ENCODE assay signal across 17 mouse cellular contexts in the genomic region with DNA sequence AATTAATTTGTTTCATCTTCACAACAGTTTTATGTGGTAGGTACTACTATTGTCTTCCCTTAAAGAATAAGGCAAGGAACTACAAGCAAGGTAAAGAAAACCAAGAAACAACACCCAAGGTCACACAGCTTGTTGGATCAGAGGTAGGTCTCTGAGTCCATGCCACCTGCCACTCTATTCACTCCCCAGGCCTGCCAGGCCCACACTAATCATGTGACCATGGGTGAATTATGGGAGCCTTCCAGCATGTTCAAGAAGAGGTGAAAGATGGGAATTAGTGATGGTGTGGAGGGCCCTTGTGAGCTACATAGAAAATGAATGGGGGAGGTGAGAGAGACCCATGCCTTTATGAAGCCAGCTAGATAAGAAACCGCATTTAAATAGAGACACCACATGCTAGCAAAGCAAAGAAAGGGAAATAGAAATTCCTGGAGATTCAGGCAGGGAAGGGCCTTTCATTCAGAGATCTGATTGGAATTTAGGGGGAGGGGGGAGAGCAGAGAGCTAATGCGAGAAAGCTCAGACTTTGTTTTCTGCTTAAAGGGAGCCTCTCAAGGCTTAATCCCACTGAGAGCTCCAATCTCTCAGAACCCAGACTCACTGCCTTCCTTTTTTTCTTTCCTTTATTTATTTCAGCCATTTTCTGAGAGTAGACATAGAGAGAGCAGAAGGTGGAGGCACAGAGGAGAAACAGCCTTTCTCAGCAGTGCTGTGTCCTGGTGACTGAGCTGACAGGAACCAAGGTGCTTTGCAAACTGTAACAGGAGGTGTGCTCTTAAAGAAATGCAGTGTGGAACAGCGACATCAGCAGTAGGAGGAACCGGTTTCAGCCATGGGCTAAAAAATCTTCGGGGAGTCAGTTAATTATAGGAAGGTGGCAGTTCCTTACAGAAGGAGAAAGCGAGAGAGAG.
DNase-seq lines count a peak whose midpoint lies in the region; ATAC-seq lines count a peak whose summit lies in the region.
"Had no signal": no experiment of that assay in that cellular context is flagged by ENCODE, and none has a peak within 500 bp of the region (broad histone marks: within the 10 kb centered on the region; RNA-seq: fewer than 3 reads in every experiment).

No protein-coding gene starts in this region.

- no peaks in the 10 kb centered on the region for H3K36me3 ChIP-seq in forebrain, embryonic 11.5 days (ENCODE audit: control insufficient read depth, insufficient read depth, low read length)
- no peaks in the 10 kb centered on the region for H3K36me3 ChIP-seq in forebrain, embryonic 15.5 days
- no peaks in the 10 kb centered on the region for H3K36me3 ChIP-seq in forebrain, embryonic 12.5 days (replicated peaks)
- H3K36me3 ChIP-seq in midbrain, embryonic 14.5 days (ENCODE audit: control insufficient read depth, insufficient read depth, low read length): no peaks in the 10 kb centered on the region
- H3K36me3 ChIP-seq: heart, embryonic 10.5 days; limb, embryonic 15.5 days; stomach, embryonic 15.5 days had no signal

- WGBS in forebrain, embryonic 11.5 days: 6% methylated on average over 6 of the region's 6 CpGs
- 11% methylated on average over 6 of the region's 6 CpGs for WGBS in forebrain, embryonic 15.5 days
- WGBS in forebrain, embryonic 12.5 days: 7% methylated on average over 6 of the region's 6 CpGs
- 7% methylated on average over 6 of the region's 6 CpGs for WGBS in midbrain, embryonic 14.5 days

- no peak overlapping the region for H3K9ac ChIP-seq in forebrain, embryonic 11.5 days (ENCODE audit: low read length)
- H3K9ac ChIP-seq in forebrain, embryonic 15.5 days (replicated peaks): no peak overlapping the region
- H3K9ac ChIP-seq in forebrain, embryonic 12.5 days: no peak overlapping the region
- H3K9ac ChIP-seq in midbrain, embryonic 14.5 days (replicated peaks; ENCODE audit: low read length): no peak overlapping the region
- H3K9ac ChIP-seq: limb, embryonic 15.5 days; stomach, embryonic 15.5 days had no signal

- no peaks in the 10 kb centered on the region for H3K9me3 ChIP-seq in forebrain, embryonic 11.5 days (ENCODE audit: control insufficient read depth, low read length)
- H3K9me3 ChIP-seq in forebrain, embryonic 15.5 days: no peaks in the 10 kb centered on the region
- H3K9me3 ChIP-seq in forebrain, embryonic 12.5 days: no peaks in the 10 kb centered on the region
- no peaks in the 10 kb centered on the region for H3K9me3 ChIP-seq in midbrain, embryonic 14.5 days (ENCODE audit: control insufficient read depth, low read length)
- H3K9me3 ChIP-seq: heart, embryonic 10.5 days; limb, embryonic 15.5 days; stomach, embryonic 15.5 days had no signal

- peak overlapping the region; percentile 48; the same call in 1 of the 2 replicates for H3K27ac ChIP-seq in forebrain, embryonic 11.5 days (ENCODE audit: low read depth, low read length)
- no peak overlapping the region for H3K27ac ChIP-seq in forebrain, embryonic 15.5 days (replicated peaks)
- peak overlapping the region; percentile 64 for H3K27ac ChIP-seq in forebrain, embryonic 12.5 days
- H3K27ac ChIP-seq in midbrain, embryonic 14.5 days (replicated peaks; ENCODE audit: low read depth, low read length): peak overlapping the region; percentile 63
- H3K27ac ChIP-seq: heart, embryonic 10.5 days; limb, embryonic 15.5 days; stomach, embryonic 15.5 days had no signal

- no peaks in the 10 kb centered on the region for H3K27me3 ChIP-seq in forebrain, embryonic 11.5 days (ENCODE audit: control insufficient read depth, insufficient read depth, low read length)
- H3K27me3 ChIP-seq in forebrain, embryonic 15.5 days: no peaks in the 10 kb centered on the region
- no peaks in the 10 kb centered on the region for H3K27me3 ChIP-seq in forebrain, embryonic 12.5 days
- H3K27me3 ChIP-seq in midbrain, embryonic 14.5 days (ENCODE audit: control insufficient read depth, insufficient read depth, low read length): no peaks in the 10 kb centered on the region
- H3K27me3 ChIP-seq: limb, embryonic 15.5 days; stomach, embryonic 15.5 days had no signal

- DNase-seq in forebrain, embryonic 11.5 days (ENCODE audit: low spot score): no peak
- peak; percentile 89 for DNase-seq in R1 (ENCODE audit: low read depth, low spot score)
- peak; percentile 60 for DNase-seq in midbrain, embryonic 14.5 days
- no peak for DNase-seq in ovary, postnatal 14 days (ENCODE audit: low spot score)
- DNase-seq in cerebellum, postnatal 25 days: no peak
- DNase-seq in lung, postnatal 10 days: no peak
- DNase-seq: adrenal gland, postnatal 36 days; cerebellum, postnatal 36 days; kidney, adult 8-10 months; lung, adult 2 months; thymus, postnatal 25 days had no signal

- ATAC-seq in forebrain, embryonic 11.5 days (replicated peaks; ENCODE audit: low FRiP score): peak; percentile 89
- no peak for ATAC-seq in forebrain, embryonic 15.5 days (replicated peaks)
- ATAC-seq in forebrain, embryonic 12.5 days (ENCODE audit: low FRiP score): peak; percentile 70; the same call in 1 of the 2 replicates
- ATAC-seq in midbrain, embryonic 14.5 days (ENCODE audit: low FRiP score, low TSS enrichment): no peak

- no peak overlapping the region for H3K4me3 ChIP-seq in forebrain, embryonic 11.5 days (ENCODE audit: low read depth, low read length)
- H3K4me3 ChIP-seq in forebrain, embryonic 15.5 days: no peak overlapping the region
- no peak overlapping the region for H3K4me3 ChIP-seq in forebrain, embryonic 12.5 days (replicated peaks)
- no peak overlapping the region for H3K4me3 ChIP-seq in midbrain, embryonic 14.5 days (replicated peaks; ENCODE audit: low read depth, low read length)
- H3K4me3 ChIP-seq: erythroblast, embryonic 14.5 days; heart, embryonic 10.5 days; limb, embryonic 15.5 days; stomach, embryonic 15.5 days had no signal

- H3K4me2 ChIP-seq in forebrain, embryonic 11.5 days (ENCODE audit: low read depth, low read length, severe bottlenecking): no peak overlapping the region
- H3K4me2 ChIP-seq in forebrain, embryonic 15.5 days (replicated peaks): no peak overlapping the region
- peak overlapping the region; percentile 24; the same call in 1 of the 2 replicates for H3K4me2 ChIP-seq in forebrain, embryonic 12.5 days
- no peak overlapping the region for H3K4me2 ChIP-seq in midbrain, embryonic 14.5 days (ENCODE audit: low read length)
- H3K4me2 ChIP-seq: limb, embryonic 15.5 days; stomach, embryonic 15.5 days had no signal

- peaks cover 5% of the 10 kb centered on the region for H3K4me1 ChIP-seq in forebrain, embryonic 11.5 days (replicated peaks; ENCODE audit: control insufficient read depth, insufficient read depth, low read length)
- H3K4me1 ChIP-seq in forebrain, embryonic 15.5 days: peaks cover 8% of the 10 kb centered on the region
- peaks cover 19% of the 10 kb centered on the region for H3K4me1 ChIP-seq in forebrain, embryonic 12.5 days
- peaks cover 11% of the 10 kb centered on the region for H3K4me1 ChIP-seq in midbrain, embryonic 14.5 days (ENCODE audit: control insufficient read depth, insufficient read depth, low read length)
- H3K4me1 ChIP-seq: limb, embryonic 15.5 days; stomach, embryonic 15.5 days had no signal

Comparison
In these comparisons a context has a peak if more than half of its experiments do, and no peak if none do; other contexts are left out.
1. ATAC-seq: peak in forebrain, embryonic 11.5 days (single experiment) and forebrain, embryonic 12.5 days (single experiment); none in forebrain, embryonic 15.5 days (single experiment) and midbrain, embryonic 14.5 days (single experiment).
2. DNase-seq: peak in R1 (single experiment) and midbrain, embryonic 14.5 days (single experiment); none in forebrain, embryonic 11.5 days (single experiment), ovary, postnatal 14 days (single experiment), cerebellum, postnatal 25 days (0 of 2) and lung, postnatal 10 days (single experiment).